Mouse (Mus musculus) bone marrow, adult 2 months (tissue): ENCODE data around the gene Itgav.

Experiments
- CTCF ChIP-seq: fragments of 200-500 bp; IDR thresholded peaks from 2 replicates; pipeline ENCODE4 v1.5.1; 2011; ENCODE audit warnings: low read length, control low read depth; ENCODE audit not compliant: control insufficient read depth, insufficient read depth
- POLR2A ChIP-seq: fragments of 200-500 bp; IDR thresholded peaks from 2 replicates; pipeline ENCODE4 v1.6.1; 2011; ENCODE audit warnings: low read depth, mild to moderate bottlenecking, control low read depth, low read length, borderline replicate concordance; ENCODE audit not compliant: control insufficient read depth

- TF ChIP-seq CTCF (no peak), POLR2A (no peak)
Observed at GRCm38 (mm10) chr2:83853423-83853822, 129.2 kb downstream of the Itgav start.
